Mouse (Mus musculus) liver, adult (tissue): Measurements from ENCODE around the gene Rora.

Source experiments
- GATA4 ChIP-seq: IDR thresholded peaks from 2 replicates; pipeline ENCODE4 v1.6.1; 2014; ENCODE audit warnings: mild to moderate bottlenecking, low read length; ENCODE audit not compliant: insufficient replicate concordance

The Rora gene

DNA sequence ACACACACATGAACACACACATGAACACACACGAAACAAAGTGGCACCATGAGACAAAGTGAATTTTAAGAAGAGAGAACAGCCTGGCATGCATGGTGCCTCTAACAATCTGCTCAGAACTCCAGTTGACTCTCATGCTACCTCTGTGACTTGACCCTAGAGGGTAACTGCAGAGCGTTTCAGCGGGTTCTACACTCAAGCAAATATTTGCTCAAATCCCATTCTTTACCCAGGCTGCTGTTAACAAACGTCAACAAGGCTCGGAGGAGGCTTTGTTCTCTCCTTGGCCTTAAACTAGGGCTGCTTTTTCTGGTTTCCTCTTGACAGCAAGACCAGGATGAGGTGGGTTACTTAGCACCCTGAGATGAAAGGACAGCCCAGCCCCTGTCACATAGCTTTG is 305.3 kb downstream of the Rora start:
- no peak for TF ChIP-seq GATA4

DNA sequence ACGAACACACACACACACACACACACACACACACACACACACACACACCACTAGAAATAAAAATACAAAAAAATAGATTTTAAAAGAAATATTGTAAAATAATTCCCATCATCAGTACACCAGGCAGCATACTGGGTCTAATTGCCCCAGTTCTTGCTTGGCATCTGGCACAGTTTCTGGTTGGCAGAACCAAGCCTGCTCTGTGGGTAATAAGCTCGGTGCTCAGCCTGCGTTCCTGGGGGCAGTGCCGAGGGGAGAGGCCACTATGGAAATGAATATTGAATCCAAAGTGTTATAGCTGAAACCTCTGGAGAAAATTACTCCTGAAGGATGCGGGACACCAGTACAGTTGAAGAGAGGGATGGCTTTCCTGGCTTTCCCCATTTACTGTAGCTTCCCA is 310.3 kb downstream of the Rora start:
- TF ChIP-seq GATA4 = no peak

DNA sequence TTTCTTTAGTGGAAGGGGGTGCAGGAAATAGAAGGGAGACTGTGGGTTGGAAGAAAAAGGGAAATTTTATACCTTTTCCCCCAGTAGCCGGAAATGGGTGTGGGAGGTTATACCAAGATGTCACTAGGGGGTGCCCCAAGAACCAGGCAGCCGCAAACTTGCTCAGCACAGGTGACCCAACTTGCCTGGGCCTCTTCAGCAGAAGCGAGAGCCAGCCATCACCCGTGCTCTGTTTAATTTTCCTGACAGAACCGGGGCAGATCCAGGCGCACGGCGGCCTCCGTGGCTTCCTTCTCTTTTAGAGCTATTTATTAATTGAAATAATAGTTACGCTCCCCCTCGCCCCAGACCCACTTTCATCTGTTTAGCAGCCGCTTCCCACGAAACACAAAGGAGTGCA is 313.0 kb downstream of the Rora start:
- no peak for TF ChIP-seq GATA4

DNA sequence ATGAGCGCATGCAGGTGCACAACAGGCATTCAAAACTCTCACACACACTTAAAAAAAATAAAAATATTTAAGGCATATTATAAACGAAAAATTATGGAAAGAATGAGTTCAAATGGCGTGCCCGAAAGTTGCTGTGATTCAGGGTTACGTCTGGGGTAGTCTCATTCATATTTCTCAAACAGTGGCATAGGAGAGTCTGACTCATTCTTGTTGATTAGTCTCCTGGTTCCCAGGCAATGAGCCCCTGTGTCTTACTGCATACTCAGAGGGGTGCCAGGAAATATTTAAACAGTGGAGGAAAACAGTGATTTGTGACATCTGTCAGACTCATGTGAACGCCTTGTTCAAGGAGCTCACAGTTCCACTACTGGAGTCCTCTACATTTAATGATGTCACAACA is 316.5 kb downstream of the Rora start:
- no peak for TF ChIP-seq GATA4

DNA sequence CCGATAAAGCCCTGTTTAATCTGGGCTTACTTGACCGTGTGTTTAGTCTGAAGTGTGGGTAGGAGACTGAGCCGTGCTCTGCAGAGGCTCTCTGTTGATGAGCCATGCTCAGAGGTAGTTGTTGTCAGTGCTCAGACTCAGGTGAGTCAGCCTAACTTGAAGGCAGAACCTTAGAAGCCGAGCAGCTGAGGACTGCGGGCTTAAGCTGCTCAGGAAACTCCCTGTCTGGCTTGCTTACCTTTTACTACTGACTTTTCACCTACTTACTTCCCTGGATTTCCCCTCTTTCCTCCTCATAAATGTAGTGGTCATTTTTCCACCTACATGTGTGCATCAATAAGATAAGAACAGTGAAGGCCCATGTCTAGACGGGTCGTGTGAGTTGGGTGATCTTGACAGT is 318.7 kb downstream of the Rora start:
- TF ChIP-seq GATA4 = no peak

- TF ChIP-seq GATA4 = no peak
These were observed 320.9 kb downstream of the Rora start for GRCm38 (mm10) chr9:68974517-68974916.

DNA sequence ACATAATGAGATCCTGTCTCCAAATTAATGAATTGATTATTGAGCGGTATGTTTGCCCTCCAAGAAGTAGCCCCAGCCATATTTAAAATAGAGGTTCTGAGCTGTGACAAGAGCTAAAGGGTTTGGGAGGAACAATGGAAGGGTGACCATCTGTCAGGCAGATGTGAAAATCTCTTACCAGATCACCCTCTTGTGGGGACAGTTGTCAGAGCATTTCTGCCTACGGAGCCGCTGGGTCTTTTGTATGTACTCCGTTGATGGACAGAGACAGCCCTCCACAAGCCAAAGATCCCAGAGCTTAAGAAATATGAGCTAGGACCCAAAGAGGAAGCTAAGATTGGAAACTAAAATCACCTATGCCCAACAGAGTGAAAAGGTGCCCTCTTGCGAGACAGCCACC is 322.6 kb downstream of the Rora start:
- TF ChIP-seq GATA4 = no peak

GRCm38 (mm10) chr9:68976851-68977250 is 323.3 kb downstream of the Rora start:
- TF ChIP-seq GATA4 = no peak

DNA sequence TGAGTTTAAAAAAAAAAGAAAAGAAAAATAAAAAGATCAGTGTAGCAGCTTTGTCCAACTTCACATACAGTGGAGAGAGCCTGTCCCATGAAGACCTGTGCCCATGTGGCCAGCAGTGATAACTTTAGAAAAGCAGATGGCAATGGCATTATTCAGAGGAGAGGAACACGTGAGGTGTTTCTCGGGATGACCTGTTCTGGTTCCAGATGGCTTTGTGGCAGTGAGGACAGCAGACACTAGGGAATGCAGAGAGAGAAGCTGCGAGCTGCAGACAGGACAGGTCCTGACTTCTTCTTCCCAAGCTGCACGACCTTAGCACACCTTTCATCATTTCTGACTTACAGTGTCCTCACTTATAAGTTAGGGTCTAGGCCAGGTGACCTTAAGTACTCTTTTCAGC is 325.1 kb downstream of the Rora start:
- no peak for TF ChIP-seq GATA4

DNA sequence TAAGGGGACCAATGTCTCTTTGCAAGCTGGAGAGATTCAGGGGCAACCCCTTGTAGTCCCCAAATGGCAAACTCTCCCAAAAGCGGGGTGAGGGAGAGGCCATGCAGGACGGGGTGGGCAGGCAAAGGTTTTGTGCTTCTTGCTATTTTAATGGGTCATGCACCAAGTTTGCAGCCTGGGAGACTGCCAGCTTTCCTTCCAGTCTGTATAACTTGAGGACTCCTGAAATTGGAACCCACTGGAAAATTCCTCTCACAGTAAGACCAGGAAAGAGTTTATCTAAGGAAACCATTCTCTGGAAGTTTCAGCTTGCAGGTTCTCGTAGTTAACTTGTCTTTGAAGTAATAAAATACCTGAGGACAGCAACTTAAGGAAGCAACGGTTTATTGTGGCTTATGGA is 326.5 kb downstream of the Rora start:
- TF ChIP-seq GATA4 = no peak

GRCm38 (mm10) chr9:68985046-68985445 is 331.5 kb downstream of the Rora start:
- TF ChIP-seq GATA4 = no peak

GRCm38 (mm10) chr9:68985796-68986195 is 332.2 kb downstream of the Rora start:
- no peak for TF ChIP-seq GATA4

DNA sequence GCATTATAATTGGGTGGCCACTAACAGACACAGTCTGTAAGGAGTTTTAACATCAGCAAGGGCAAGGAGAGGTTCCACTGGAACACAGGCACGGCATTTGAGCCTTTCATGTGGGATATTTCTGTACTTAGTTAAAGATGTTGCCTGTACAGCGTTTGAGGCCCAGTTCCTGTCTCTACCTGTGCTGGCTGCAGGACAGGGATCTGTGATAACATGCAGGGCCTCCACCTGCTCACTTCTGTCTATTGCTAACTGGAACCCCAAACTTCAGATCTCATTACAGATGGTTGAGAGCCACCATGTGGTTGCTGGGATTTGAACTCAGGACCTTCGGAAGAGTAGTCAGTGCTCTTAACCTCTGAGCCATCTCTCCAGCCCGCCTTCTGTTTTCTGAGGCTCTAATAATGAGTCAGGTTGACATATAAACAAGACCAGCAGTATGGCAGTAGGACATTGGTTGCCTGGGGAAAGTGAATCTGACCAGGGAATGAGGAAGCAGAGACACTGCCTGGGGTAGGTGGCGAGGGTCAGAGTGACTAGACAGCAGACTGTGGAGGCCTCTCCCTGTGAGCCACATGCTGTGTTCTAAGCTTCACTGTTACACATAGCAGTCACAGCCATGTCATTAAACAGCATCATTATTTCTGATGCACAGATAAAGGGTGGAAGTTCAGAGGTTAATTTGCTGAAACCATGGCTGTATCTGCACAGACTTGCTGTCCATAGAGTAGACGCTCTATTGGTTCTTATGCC is 333.9 kb downstream of the Rora start:
- TF ChIP-seq GATA4 = no peak

DNA sequence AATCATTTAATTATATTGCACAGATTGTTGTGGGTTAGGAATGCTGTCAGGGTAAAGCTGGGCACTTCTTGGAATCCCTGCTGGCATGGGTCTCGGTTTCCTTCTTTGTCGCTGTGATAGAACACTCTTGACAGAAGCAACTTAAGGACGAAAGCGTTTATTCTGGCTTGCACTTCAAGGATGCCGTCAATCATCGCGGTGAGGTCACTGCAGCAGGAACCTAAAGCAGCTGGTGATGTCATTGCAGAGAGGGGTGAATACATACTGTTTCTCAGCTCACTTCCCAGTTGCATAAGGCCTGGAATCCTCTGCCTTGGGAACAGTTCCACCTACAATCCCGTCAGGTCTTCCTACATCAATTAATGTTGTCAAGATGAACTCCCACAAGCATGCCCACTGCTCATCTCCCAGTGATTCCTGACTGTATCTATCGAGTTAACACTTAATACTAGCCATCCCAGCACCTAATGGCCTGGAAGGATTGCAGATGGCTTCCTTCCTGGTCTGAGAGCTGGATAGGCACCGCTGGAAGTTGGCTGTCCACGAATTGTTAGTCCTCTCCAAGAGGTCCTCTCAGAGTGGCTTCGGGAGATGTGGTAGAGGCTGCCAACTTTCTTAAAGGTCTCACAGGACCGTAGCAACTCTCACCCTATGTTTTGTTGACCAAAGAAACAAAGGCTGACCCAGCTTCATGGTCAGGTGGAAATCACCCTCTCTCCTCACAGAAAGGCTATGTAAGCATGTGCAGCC is 334.8 kb downstream of the Rora start:
- TF ChIP-seq GATA4 = no peak

DNA sequence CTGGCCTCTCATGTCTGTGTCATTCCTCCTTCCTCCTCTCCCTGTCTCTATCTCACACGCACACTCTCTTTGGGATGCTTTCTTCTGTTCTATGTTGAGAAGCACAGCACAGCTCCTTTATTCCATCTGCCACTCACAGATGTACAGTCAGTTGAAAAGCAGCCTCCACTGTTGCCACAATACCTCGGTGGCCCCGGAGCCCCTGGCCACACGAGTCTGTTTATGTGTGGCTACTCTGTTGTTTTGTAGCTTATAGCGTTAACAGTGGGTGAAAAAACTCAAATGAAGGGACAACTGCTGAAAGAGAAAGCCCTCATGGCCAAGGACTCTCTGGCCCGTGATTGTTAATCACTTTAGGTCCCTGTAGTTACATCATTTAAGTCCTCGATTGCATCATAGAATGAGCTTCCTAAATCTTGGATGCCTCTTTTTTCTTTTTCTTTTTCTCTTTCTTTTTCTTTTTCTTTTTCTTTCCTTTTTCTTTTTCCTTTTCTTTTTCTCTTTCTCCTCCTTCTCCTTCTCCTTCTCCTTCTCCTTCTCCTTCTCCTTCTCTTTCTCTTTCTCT is 336.4 kb downstream of the Rora start:
- TF ChIP-seq GATA4 = no peak

DNA sequence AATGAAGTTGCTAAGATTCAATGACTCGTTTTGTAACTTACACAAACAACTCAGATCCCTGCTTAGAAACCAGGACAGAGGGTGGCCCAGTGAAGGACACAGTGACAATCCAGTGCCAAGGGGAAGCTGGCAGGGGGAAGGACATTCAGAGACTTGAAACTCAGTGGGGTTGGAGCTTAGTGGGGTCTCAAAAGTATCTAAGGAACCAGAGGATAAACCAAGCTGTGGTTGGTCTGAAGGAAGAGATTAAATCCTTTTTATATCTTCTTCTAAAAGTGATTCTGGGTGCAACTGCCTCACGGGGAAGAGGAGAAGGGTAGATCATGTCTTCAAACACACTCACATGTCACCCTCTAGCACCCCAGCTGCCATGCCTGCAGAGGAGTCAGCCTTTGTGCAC is 340.3 kb downstream of the Rora start:
- TF ChIP-seq GATA4 = no peak
